Mouse (Mus musculus): ENCODE measurements around the gene Aph1a. TPM values are rescaled to one million over a fixed set of nuclear protein-coding genes. Genes with fewer than 3 reads are reported as not detected.
"Not testable (repeated sequence)": the region's sequence is repeated elsewhere in the genome, so short reads cannot be mapped to it uniquely, and the experiment has no call there.

The Aph1a gene
- polyA plus RNA-seq, 1 experiment from 2014 or later: 12.6 TPM

DNA sequence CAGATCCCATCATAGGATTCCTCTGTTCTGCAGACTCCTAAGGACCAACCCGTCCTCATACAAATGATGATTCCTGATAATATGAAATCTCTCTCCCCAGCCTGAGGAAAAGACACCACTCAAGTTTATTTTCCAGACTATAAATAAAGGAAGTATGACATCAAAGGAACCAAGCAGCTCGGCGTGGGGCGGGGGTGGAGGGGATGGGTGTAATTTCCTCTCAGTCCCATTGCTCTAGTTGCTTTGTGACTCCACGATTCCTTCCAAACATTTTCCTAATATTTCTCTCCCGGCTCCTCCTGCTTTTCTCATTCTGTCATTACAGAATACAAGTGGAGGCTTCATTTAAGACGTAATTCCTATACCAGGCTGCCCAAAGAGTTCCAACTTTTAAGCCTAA is 643 bp upstream of the Aph1a start:
- WGBS (ENCODE audit: insufficient replicate concordance): 10% methylated on average over 7 of the region's 7 CpGs
- Histone ChIP-seq H3K36me3 (ENCODE audit: control insufficient read depth, insufficient read depth) (no peaks in the 10 kb centered on the region), H3K4me2 (ENCODE audit: low read depth, low read length) (peak overlapping the region; percentile 84), H3K27ac (ENCODE audit: low read length) (0 out of 2 replicates have a peak overlapping the region, but pooled peaks have one; percentile 65), H3K9ac (ENCODE audit: low read depth, low read length) (peak overlapping the region; percentile 51), H3K4me3 (ENCODE audit: low read depth, low read length) (peak overlapping the region; percentile 69), H3K27me3 (ENCODE audit: control insufficient read depth, insufficient read depth, low read depth, low read length) (no peaks in the 10 kb centered on the region), H3K9me3 (replicated peaks; ENCODE audit: control insufficient read depth, low read length) (no peaks in the 10 kb centered on the region), H3K4me1 (ENCODE audit: control insufficient read depth, low read depth, low read length) (peaks cover 26% of the 10 kb centered on the region)
- no peak for ATAC-seq (ENCODE audit: low read depth)

DNA sequence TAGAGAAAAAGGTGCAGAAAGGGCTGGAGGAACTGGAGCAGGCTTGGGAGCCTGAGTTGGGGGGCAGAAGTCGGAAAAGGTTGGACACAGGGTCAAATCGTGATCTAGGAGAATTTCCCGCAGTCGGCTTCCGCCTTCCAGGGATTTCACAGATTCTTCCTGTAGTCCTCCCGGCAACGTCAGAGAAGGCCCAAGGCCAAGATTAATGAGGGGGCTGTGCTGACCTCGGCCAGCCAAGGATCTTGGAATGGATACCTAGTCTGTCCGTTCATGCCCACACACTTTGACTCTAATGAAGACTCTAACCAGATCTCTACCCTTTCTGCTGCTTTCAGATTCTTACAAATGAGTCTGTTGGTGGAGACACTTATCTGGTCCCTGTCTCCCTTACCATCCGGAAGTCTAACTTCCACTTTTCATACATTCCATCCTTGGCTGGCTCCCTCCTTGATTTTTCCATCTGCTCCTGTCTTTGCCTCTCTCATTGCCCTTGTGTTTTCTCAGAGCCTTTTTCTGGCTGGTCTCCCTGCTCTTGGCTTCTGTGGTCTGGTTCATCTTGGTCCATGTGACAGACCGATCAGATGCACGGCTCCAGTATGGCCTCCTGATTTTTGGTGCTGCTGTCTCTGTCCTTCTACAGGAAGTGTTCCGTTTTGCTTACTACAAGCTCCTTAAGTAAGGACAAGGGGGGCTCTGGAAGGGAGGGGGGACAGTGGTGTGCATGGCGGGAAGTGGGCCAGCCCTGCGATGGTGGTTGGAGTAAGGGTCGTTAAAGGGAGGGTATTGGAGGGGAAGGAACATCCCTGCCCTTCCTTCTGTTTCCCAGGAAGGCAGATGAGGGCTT is 770 bp downstream of the Aph1a start:
- 4% methylated on average over 16 of the region's 16 CpGs for WGBS (ENCODE audit: insufficient replicate concordance)
- no peak for ATAC-seq (ENCODE audit: low read depth)
- Histone ChIP-seq H3K36me3 (ENCODE audit: control insufficient read depth, insufficient read depth) (no peaks in the 10 kb centered on the region), H3K4me3 (ENCODE audit: low read depth, low read length) (peak overlapping the region; percentile 69), H3K27me3 (ENCODE audit: control insufficient read depth, insufficient read depth, low read depth, low read length) (no peaks in the 10 kb centered on the region), H3K9ac (ENCODE audit: low read depth, low read length) (peak overlapping the region; percentile 71), H3K4me2 (ENCODE audit: low read depth, low read length) (peak overlapping the region; percentile 90), H3K4me1 (ENCODE audit: control insufficient read depth, low read depth, low read length) (peaks cover 26% of the 10 kb centered on the region), H3K9me3 (replicated peaks; ENCODE audit: control insufficient read depth, low read length) (no peaks in the 10 kb centered on the region), H3K27ac (ENCODE audit: low read length) (peak overlapping the region; percentile 72)

DNA sequence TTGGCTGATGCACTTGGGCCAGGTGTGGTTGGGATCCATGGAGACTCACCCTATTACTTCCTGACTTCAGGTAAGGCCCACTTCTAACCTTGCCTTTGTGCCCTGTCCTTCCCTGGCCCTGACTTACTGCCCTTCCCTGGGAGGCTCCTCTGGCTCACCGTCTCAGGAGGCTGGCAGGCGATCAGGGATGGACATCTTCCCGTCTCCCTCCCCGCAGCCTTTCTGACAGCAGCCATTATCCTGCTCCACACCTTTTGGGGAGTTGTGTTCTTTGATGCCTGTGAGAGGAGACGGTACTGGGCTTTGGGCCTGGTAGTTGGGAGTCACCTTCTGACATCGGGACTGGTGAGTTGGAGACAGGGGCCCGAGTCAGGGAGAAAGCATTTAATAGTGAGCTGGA is 1.7 kb downstream of the Aph1a start:
- not testable (repeated sequence) for H3K9ac ChIP-seq (ENCODE audit: low read depth, low read length)

DNA sequence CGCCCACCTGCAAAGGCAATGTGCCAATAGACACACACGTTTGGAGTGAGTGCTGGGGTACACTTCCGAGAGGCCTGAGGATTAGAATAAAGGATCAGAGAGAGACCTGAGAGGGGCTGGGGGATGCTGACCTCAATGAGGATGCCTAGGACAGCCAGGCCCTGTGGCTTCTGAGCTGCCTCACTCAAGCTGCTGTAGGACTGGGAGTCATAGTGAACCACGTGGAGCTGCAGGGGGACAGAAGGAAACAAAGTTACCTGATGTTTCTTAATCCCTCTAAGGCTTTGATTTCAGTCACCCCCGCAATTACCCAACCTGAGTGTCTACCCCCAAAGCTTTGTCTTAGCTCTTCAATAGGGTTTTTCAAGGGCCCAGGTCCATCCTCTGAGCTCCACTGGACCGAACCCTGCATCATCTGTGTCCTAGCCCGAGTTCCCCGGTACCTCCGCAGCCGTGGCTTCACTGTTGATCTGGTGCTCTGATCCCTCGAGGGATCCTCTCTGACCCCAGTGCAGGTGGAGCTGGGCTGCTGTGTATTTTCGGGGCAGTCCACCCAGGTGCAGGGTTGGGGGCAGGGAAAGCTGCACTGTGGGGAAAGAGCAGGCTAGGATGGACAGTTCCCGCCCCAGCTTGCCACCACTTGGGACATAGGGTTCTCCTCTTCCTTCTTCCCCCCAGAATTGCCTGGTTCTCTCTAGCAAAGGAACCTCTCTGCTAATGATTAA is 6.2 kb downstream of the Aph1a start:
- ATAC-seq (ENCODE audit: low read depth): no peak
- 56% methylated on average over 13 of the region's 13 CpGs for WGBS (ENCODE audit: insufficient replicate concordance)
- peaks cover 3% of the 10 kb centered on the region for H3K4me1 ChIP-seq (ENCODE audit: control insufficient read depth, low read depth, low read length)
- no peak overlapping the region for H3K4me2 ChIP-seq (ENCODE audit: low read depth, low read length)
- H3K9ac ChIP-seq (ENCODE audit: low read depth, low read length): no peak overlapping the region
- no peaks in the 10 kb centered on the region for H3K36me3 ChIP-seq (ENCODE audit: control insufficient read depth, insufficient read depth)
- H3K4me3 ChIP-seq (ENCODE audit: low read depth, low read length): no peak overlapping the region
- no peak overlapping the region for H3K27ac ChIP-seq (ENCODE audit: low read length)
- peaks cover 34% of the 10 kb centered on the region for H3K27me3 ChIP-seq (ENCODE audit: control insufficient read depth, insufficient read depth, low read depth, low read length)
- no peaks in the 10 kb centered on the region for H3K9me3 ChIP-seq (replicated peaks; ENCODE audit: control insufficient read depth, low read length)

More for the DNA sequence above, 1.7 kb downstream of the Aph1a start:
- WGBS (ENCODE audit: insufficient replicate concordance): 87% methylated on average over 7 of the region's 7 CpGs
- H3K9me3 ChIP-seq (replicated peaks; ENCODE audit: control insufficient read depth, low read length); ATAC-seq (ENCODE audit: low read depth); H3K36me3 ChIP-seq (ENCODE audit: control insufficient read depth, insufficient read depth); H3K4me3 ChIP-seq (ENCODE audit: low read depth, low read length); H3K27me3 ChIP-seq (ENCODE audit: control insufficient read depth, insufficient read depth, low read depth, low read length); H3K27ac ChIP-seq (ENCODE audit: low read length); H3K4me2 ChIP-seq (ENCODE audit: low read depth, low read length): not testable (repeated sequence)
- H3K4me1 ChIP-seq (ENCODE audit: control insufficient read depth, low read depth, low read length): peaks cover 26% of the 10 kb centered on the region

DNA sequence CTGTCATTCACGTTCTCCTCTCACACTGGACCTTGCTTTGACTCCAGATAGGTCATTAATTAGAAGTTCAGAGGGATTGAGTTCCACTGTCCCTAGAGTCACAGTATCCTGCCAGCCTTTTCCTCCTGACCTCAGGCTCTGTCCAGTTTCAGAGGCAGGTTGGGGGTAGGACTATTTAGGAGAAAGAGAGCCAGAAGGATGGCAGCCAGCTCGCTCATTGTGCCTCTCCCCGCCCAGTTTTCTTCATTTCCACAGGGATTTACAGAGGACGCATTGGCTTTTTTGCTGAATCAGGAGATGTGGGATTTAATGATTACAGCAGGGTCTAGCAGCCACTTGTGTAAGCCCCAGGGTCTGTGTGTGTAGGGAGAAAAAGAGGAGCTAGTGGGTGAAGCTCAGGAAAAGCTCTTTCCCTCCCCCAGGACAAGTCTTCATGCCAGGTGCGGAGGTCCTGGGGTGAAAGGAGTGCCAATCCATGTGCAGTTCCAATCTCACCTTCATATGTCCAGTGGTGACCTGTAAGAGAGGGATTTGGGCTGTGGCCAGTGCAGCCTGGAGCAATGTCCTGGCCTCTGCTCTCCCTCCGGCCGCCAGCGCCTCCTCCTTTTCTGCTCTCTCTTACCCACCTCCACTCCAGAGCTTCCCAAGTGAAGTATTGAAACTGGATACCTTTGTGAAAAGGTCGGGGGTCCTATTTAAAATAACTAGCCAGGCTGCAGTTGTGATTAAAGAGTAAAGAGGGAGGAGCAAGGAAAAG is 8.0 kb downstream of the Aph1a start:
- no peak overlapping the region for H3K9ac ChIP-seq (ENCODE audit: low read depth, low read length)
- peaks cover 2% of the 10 kb centered on the region; the same call in 1 of the 2 replicates for H3K4me1 ChIP-seq (ENCODE audit: control insufficient read depth, low read depth, low read length)
- H3K4me3 ChIP-seq (ENCODE audit: low read depth, low read length): no peak overlapping the region
- no peak overlapping the region for H3K27ac ChIP-seq (ENCODE audit: low read length)
- H3K9me3 ChIP-seq (replicated peaks; ENCODE audit: control insufficient read depth, low read length): no peaks in the 10 kb centered on the region
- 64% methylated on average over 9 of the region's 9 CpGs for WGBS (ENCODE audit: insufficient replicate concordance)
- no peak for ATAC-seq (ENCODE audit: low read depth)
- H3K36me3 ChIP-seq (ENCODE audit: control insufficient read depth, insufficient read depth): no peaks in the 10 kb centered on the region
- peaks cover 52% of the 10 kb centered on the region for H3K27me3 ChIP-seq (ENCODE audit: control insufficient read depth, insufficient read depth, low read depth, low read length)
- H3K4me2 ChIP-seq (ENCODE audit: low read depth, low read length): no peak overlapping the region

- Histone ChIP-seq H3K4me3 (ENCODE audit: low read depth, low read length) (no peak overlapping the region), H3K9ac (ENCODE audit: low read depth, low read length) (no peak overlapping the region), H3K27me3 (ENCODE audit: control insufficient read depth, insufficient read depth, low read depth, low read length) (peaks cover 57% of the 10 kb centered on the region), H3K4me1 (ENCODE audit: control insufficient read depth, low read depth, low read length) (peaks cover 7% of the 10 kb centered on the region), H3K9me3 (replicated peaks; ENCODE audit: control insufficient read depth, low read length) (no peaks in the 10 kb centered on the region), H3K4me2 (ENCODE audit: low read depth, low read length) (no peak overlapping the region), H3K36me3 (ENCODE audit: control insufficient read depth, insufficient read depth) (no peaks in the 10 kb centered on the region), H3K27ac (ENCODE audit: low read length) (no peak overlapping the region)
- no peak for ATAC-seq (ENCODE audit: low read depth)
These were observed 8.5 kb downstream of the Aph1a start for GRCm38 (mm10) chr3:95902373-95902625.

DNA sequence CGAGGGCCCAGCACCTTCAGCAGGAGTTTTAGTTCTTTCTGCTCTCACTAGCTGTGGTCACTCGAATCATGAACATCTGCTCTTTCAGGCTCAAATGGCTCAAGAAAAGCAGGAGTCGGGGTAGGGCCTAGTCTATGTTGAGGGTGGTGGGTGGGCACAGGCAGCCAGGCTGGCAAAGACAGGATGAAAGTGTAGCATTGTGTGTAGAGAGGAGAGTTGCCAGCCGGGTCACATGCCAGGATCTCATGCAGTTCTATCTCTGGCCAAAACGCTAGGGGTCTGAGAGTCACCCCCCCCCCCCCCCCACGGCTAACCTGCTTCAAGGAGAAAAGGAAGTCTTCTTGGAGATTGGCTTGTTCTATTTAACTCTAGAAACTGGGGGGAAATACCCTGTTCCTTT is 8.9 kb downstream of the Aph1a start:
- H3K36me3 ChIP-seq (ENCODE audit: control insufficient read depth, insufficient read depth): no peaks in the 10 kb centered on the region
- WGBS (ENCODE audit: insufficient replicate concordance): 30% methylated on average over 6 of the region's 6 CpGs
- ATAC-seq (ENCODE audit: low read depth): no peak
- H3K4me1 ChIP-seq (ENCODE audit: control insufficient read depth, low read depth, low read length): peaks cover 7% of the 10 kb centered on the region
- peaks cover 58% of the 10 kb centered on the region for H3K27me3 ChIP-seq (ENCODE audit: control insufficient read depth, insufficient read depth, low read depth, low read length)
- no peak overlapping the region for H3K4me3 ChIP-seq (ENCODE audit: low read depth, low read length)
- H3K9me3 ChIP-seq (replicated peaks; ENCODE audit: control insufficient read depth, low read length): no peaks in the 10 kb centered on the region
- no peak overlapping the region for H3K9ac ChIP-seq (ENCODE audit: low read depth, low read length)
- H3K4me2 ChIP-seq (ENCODE audit: low read depth, low read length): no peak overlapping the region
- H3K27ac ChIP-seq (ENCODE audit: low read length): no peak overlapping the region

DNA sequence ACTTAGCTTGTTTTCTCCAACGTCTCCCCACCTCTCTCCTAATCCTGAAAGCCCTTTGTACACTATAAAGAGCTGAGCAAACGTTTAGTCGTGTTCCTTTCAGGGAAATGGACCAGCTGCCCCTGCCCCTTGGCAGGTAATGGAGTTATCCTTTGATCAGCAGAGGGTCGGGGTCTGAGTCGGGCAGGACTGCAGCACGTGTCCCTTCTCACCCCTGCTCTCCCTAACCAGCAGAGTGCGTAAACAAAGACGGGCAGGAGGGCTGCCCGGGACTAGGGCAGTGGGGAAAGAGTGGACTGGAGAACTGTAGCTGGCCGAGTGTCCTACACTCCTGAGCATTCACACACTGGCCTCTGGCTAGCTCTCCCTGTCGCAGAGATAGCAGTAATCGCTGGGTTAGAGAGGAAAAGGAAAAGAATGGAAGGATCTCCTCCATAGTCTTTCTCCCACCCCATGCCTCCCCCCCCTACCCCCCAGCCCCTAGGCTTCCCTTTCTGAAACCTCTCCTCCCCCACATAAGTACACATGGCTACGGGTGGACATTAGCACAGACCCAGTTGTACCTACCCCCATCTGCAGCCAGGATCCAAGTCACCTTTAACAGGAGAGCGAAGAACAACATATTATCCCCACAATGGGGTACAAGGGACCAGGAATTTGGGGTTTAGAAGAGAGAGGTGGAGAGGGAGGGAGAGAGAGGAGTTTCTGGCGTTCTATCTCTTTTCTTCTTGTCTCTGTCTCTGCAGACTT is 10.2 kb downstream of the Aph1a start:
- WGBS (ENCODE audit: insufficient replicate concordance): 12% methylated on average over 15 of the region's 15 CpGs
- H3K36me3 ChIP-seq (ENCODE audit: control insufficient read depth, insufficient read depth): no peaks in the 10 kb centered on the region
- peaks cover 58% of the 10 kb centered on the region for H3K27me3 ChIP-seq (ENCODE audit: control insufficient read depth, insufficient read depth, low read depth, low read length)
- ATAC-seq (ENCODE audit: low read depth): peak; percentile 78
- H3K27ac ChIP-seq (ENCODE audit: low read length): peak overlapping the region; percentile 81
- H3K9ac ChIP-seq (ENCODE audit: low read depth, low read length): peak overlapping the region; percentile 27; the same call in 1 of the 2 replicates
- no peaks in the 10 kb centered on the region for H3K9me3 ChIP-seq (replicated peaks; ENCODE audit: control insufficient read depth, low read length)
- H3K4me1 ChIP-seq (ENCODE audit: control insufficient read depth, low read depth, low read length): peaks cover 7% of the 10 kb centered on the region
- H3K4me3 ChIP-seq (ENCODE audit: low read depth, low read length): peak overlapping the region; percentile 14
- H3K4me2 ChIP-seq (ENCODE audit: low read depth, low read length): peak overlapping the region; percentile 52

Measured in liver, embryonic 16.5 days (tissue).